Mouse (Mus musculus): Measurements from ENCODE around the gene Hrh3. TPM values are rescaled to one million over a fixed set of nuclear protein-coding genes. Genes with fewer than 3 reads are reported as not detected.
A peak's percentile ranks its signal among the peaks of the same experiment; 100 is the strongest.

Hrh3 gene
- polyA plus RNA-seq, 1 experiment, result 25.4 TPM

- H3K27ac ChIP-seq (ENCODE audit: insufficient read depth, low read length), result peak within 1 kb of the TSS; percentile 30
- TF ChIP-seq POLR2A (IDR thresholded peaks at IDR 0.05; ENCODE audit: borderline replicate concordance, insufficient read depth, low read length) (peak; percentile 92), CTCF (IDR thresholded peaks at IDR 0.05; ENCODE audit: borderline replicate concordance, insufficient read depth, low read depth, low read length) (no peak)
- H3K27me3 ChIP-seq (ENCODE audit: control insufficient read depth, insufficient read depth, low read length), result no peaks in the 10 kb centered on the region
- WGBS, result 1% methylated on average over 58 of the region's 58 CpGs
- H3K4me1 ChIP-seq (ENCODE audit: control insufficient read depth, insufficient read depth, low read length), result peaks cover 4% of the 10 kb centered on the region
- H3K4me3 ChIP-seq (replicated peaks; ENCODE audit: insufficient read depth, low read depth, low read length), result peak within 1 kb of the TSS; percentile 71
- peak; percentile 95 to 98 for DNase-seq
These were observed 33.5 kb downstream of the Hrh3 start, which contains the start of gene Mtg2 for GRCm38 (mm10) chr2:180070481-180071453. Mtg2 (plus strand) TSS chr2:180070588.

DNA sequence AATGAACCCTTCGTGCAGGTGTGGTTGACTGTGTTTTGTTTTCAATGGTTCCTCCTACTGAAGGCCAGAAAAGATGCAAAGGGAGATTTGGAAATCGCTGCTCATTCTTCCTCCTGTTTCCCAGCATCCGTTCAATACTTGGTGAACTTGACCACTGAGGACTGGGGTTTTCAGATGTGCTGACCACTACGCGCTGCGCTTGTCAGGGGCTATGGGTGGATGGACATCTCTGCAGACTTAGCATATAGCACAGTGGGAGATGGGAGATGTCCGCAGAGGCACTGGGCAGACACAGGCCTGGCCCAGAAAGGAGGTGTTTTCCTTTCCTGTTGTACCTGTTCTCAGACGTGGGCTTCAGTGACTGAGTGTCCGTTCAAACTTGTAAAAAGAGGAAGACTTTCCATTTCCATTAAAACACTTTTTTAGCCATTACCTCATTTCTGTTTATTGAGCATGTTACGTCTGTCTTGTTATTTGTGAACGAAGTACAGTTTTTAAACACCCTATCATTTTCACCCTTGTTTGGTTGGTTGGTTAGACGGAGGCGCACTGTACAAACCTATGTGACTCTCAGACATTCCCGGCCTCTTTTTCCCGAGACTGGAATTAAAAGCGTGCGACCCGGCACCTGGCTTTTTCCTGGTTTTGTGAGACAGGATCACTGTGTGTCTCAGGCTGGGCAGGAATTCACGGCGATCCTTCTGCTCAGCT, 34.4 kb downstream of the Hrh3 start:
- TF ChIP-seq POLR2A (IDR thresholded peaks at IDR 0.05; ENCODE audit: borderline replicate concordance, insufficient read depth, low read length), result no peak
- no peak for TF ChIP-seq CTCF (IDR thresholded peaks at IDR 0.05; ENCODE audit: borderline replicate concordance, insufficient read depth, low read depth, low read length)
- Histone ChIP-seq H3K4me3 (replicated peaks; ENCODE audit: insufficient read depth, low read depth, low read length) (peak overlapping the region; percentile 71), H3K27ac (ENCODE audit: insufficient read depth, low read length) (no peak overlapping the region), H3K27me3 (ENCODE audit: control insufficient read depth, insufficient read depth, low read length) (no peaks in the 10 kb centered on the region), H3K4me1 (ENCODE audit: control insufficient read depth, insufficient read depth, low read length) (peaks cover 4% of the 10 kb centered on the region)
- WGBS, result 32% methylated on average over 20 of the region's 20 CpGs
- DNase-seq, result no peak

- no peaks in the 10 kb centered on the region for H3K27me3 ChIP-seq (ENCODE audit: control insufficient read depth, insufficient read depth, low read length)
- H3K27ac ChIP-seq (ENCODE audit: insufficient read depth, low read length), result no peak overlapping the region
- H3K4me3 ChIP-seq (replicated peaks; ENCODE audit: insufficient read depth, low read depth, low read length), result no peak overlapping the region
- H3K4me1 ChIP-seq (ENCODE audit: control insufficient read depth, insufficient read depth, low read length), result no peaks in the 10 kb centered on the region
- TF ChIP-seq POLR2A (IDR thresholded peaks at IDR 0.05; ENCODE audit: borderline replicate concordance, insufficient read depth, low read length) (no peak), CTCF (IDR thresholded peaks at IDR 0.05; ENCODE audit: borderline replicate concordance, insufficient read depth, low read depth, low read length) (no peak)
- WGBS, result 91% methylated on average over 11 of the region's 11 CpGs
- no peak for DNase-seq
These were observed 40.8 kb downstream of the Hrh3 start for GRCm38 (mm10) chr2:180063338-180064131.

GRCm38 (mm10) chr2:180053001-180053400, 51.3 kb downstream of the Hrh3 start:
- H3K27ac ChIP-seq (ENCODE audit: insufficient read depth, low read length), result no peak overlapping the region
- no peak for DNase-seq
- WGBS, result 61% methylated on average over 9 of the region's 9 CpGs
- peaks cover 12% of the 10 kb centered on the region for H3K4me1 ChIP-seq (ENCODE audit: control insufficient read depth, insufficient read depth, low read length)
- H3K27me3 ChIP-seq (ENCODE audit: control insufficient read depth, insufficient read depth, low read length), result no peaks in the 10 kb centered on the region
- H3K4me3 ChIP-seq (replicated peaks; ENCODE audit: insufficient read depth, low read depth, low read length), result no peak overlapping the region
- TF ChIP-seq CTCF (IDR thresholded peaks at IDR 0.05; ENCODE audit: borderline replicate concordance, insufficient read depth, low read depth, low read length) (no peak), POLR2A (IDR thresholded peaks at IDR 0.05; ENCODE audit: borderline replicate concordance, insufficient read depth, low read length) (no peak)

DNA sequence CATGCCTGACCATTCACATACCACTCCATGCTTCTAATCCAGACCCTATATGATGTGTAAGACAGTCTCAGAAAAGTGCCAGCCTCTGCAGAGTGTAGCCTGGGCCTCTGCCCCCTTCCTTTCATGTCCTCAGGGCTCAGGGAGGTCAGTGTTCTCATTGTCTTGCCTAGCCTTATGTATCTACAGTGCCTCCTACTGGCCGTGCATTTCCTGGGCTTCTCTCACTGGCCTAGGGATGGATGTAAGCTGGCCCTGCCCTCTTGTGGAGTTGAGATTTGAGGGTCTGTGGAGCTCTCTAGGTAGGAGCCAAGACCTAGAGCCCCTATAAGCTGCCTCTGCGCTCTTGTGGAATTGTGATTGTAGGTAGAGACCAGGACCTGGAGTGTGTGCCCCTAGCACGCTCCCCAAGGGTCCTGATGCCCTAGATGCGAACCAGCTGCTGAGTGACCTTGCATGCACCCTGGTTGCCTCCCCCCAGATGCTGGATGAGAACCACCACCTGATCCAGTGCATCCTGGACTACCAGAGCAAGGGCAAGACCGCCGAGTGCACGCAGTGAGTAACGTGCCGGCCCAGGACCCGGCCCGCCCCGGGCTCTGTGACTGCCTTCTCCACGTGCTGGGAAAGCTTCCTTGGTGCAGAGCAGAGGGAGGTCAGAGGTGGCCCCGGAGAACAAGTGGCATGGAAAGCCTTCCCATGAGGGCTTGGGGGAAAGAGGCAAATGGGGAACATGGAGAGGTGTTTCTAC, 52.1 kb downstream of the Hrh3 start:
- DNase-seq, result no peak
- peak; percentile 37; the same call in 1 of the 2 replicates for TF ChIP-seq CTCF (IDR thresholded peaks at IDR 0.05; ENCODE audit: borderline replicate concordance, insufficient read depth, low read depth, low read length)
- no peak for TF ChIP-seq POLR2A (IDR thresholded peaks at IDR 0.05; ENCODE audit: borderline replicate concordance, insufficient read depth, low read length)
- Histone ChIP-seq H3K4me3 (replicated peaks; ENCODE audit: insufficient read depth, low read depth, low read length) (no peak overlapping the region), H3K4me1 (ENCODE audit: control insufficient read depth, insufficient read depth, low read length) (peaks cover 12% of the 10 kb centered on the region), H3K27me3 (ENCODE audit: control insufficient read depth, insufficient read depth, low read length) (no peaks in the 10 kb centered on the region), H3K27ac (ENCODE audit: insufficient read depth, low read length) (no peak overlapping the region)
- WGBS, result 91% methylated on average over 14 of the region's 14 CpGs

DNA sequence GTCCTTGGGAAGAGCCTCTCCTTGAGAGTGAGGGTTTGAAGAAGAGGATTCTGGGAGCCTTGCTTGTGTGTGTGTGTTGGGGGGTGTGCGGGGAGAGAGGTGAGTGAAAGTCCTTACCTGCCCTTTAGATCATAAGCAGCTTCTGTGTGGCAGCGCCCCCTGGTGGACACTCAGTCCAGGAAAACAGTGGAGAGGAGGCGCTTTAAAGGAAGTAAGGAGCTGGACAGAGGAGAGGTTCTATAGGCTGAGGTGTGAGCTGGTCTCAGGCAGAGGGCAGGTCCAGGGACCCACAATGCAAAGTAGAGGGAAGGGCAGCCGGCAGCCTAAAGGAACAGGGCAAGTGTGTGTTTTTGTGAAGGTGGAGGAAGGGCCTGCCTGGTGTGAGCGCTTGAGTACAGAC, 53.3 kb downstream of the Hrh3 start:
- TF ChIP-seq CTCF (IDR thresholded peaks at IDR 0.05; ENCODE audit: borderline replicate concordance, insufficient read depth, low read depth, low read length) (peak; percentile 89), POLR2A (IDR thresholded peaks at IDR 0.05; ENCODE audit: borderline replicate concordance, insufficient read depth, low read length) (no peak)
- WGBS, result 25% methylated on average over 5 of the region's 5 CpGs
- Histone ChIP-seq H3K4me1 (ENCODE audit: control insufficient read depth, insufficient read depth, low read length) (peaks cover 12% of the 10 kb centered on the region), H3K27me3 (ENCODE audit: control insufficient read depth, insufficient read depth, low read length) (no peaks in the 10 kb centered on the region), H3K27ac (ENCODE audit: insufficient read depth, low read length) (no peak overlapping the region), H3K4me3 (replicated peaks; ENCODE audit: insufficient read depth, low read depth, low read length) (no peak overlapping the region)
- DNase-seq, result peak; percentile 82 to 90

Other genes with a start within 250 kb of the Hrh3 start
- 15.2 TPM in 2 replicates for gene Taf4, start 127.8 kb downstream of the Hrh3 start, polyA plus RNA-seq (2012; rRNA removed)
- gene Lsm14b, start 79.5 kb downstream of the Hrh3 start, polyA plus RNA-seq (2012; rRNA removed), result 77.3 and 79.3 TPM in 2 replicates
- gene Psma7, start 62.1 kb downstream of the Hrh3 start, polyA plus RNA-seq (2012; rRNA removed), result 248 and 254 TPM in 2 replicates
- 27.0 and 28.1 TPM in 2 replicates for gene Ss18l1, start 62.0 kb downstream of the Hrh3 start, polyA plus RNA-seq (2012; rRNA removed)
- gene Mtg2, start 33.9 kb downstream of the Hrh3 start, polyA plus RNA-seq (2012; rRNA removed), result 28.5 and 28.7 TPM in 2 replicates
- gene Osbpl2, start 14.8 kb upstream of the Hrh3 start, polyA plus RNA-seq (2012; rRNA removed), result 64.3 and 69.6 TPM in 2 replicates
- 111 and 114 TPM in 2 replicates for gene Adrm1, start 67.0 kb upstream of the Hrh3 start, polyA plus RNA-seq (2012; rRNA removed)
- 6.4 and 7.0 TPM in 2 replicates for gene Lama5, start 121.4 kb upstream of the Hrh3 start, polyA plus RNA-seq (2012; rRNA removed)
- gene Rps21, start 152.9 kb upstream of the Hrh3 start, polyA plus RNA-seq (2012; rRNA removed), result 1,729 and 1,776 TPM in 2 replicates
- 46.3 and 51.7 TPM in 2 replicates for gene Cables2, start 169.0 kb upstream of the Hrh3 start, polyA plus RNA-seq (2012; rRNA removed)
- not detected in 2 replicates for gene Rbbp8nl, start 185.4 kb upstream of the Hrh3 start, polyA plus RNA-seq (2012; rRNA removed)
- gene Gata5, start 230.2 kb upstream of the Hrh3 start, polyA plus RNA-seq (2012; rRNA removed), result not detected in 2 replicates

All from cerebellum, adult 2 months (tissue).